Mouse (Mus musculus): ENCODE results near the gene Cuta.
A peak's percentile ranks its signal among the peaks of the same experiment; 100 is the strongest.

The Cuta gene

GRCm38 (mm10) chr17:26956309-26956708 lies 16.9 kb upstream of the Cuta start:
- DNase-seq (ENCODE audit: low spot score), result no peak

GRCm38 (mm10) chr17:26953726-26954125 lies 14.4 kb upstream of the Cuta start:
- no peak for DNase-seq (ENCODE audit: low spot score)

- DNase-seq (ENCODE audit: low spot score), result no peak
These were observed 13.8 kb upstream of the Cuta start for GRCm38 (mm10) chr17:26953201-26953600.

DNA sequence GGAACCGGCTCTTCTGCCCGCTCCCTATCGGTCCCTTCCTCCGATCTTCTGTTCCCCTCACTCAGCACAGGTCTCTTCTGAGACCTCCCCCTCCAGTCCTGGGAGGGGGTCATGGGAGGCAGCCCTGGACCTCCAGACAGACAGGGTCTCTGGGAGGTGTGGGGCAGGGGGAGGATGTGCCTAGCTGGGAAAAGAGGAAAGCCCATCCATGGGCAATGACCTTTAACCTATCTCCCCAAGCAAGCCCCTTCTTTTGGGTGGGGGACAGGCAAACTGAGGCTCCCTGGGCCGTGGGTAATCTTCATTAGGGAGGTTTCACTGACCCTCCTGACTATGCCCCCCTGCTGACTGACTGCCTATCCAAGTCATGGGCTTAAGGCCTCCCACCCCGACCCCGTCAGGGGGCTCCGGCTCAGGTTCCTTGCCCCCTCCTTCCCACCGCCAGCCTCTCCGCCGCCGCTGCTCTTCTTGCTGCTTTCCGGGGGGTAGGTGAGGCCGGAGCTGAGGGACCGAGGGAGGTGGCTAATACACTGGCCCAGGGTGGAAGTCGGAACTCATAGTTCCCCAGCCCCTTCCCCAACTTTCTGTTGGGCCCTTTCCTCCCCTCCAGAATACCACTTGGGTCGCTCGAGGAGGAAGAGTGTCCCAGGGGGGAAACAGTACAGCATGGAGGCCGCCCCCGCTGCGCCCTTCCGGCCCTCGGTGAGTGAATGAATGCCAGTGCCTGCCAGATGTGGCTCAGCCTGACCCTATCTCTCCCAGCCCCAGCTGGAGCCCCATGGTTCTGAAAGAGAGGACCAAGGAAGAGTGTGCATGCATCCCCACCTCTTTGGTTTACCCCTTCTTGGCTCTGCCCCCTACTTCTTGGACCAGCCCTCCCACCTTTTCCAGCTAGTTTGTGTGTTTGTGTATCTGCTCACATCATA lies 12.8 kb upstream of the Cuta start:
- no peak for DNase-seq (ENCODE audit: low spot score)

GRCm38 (mm10) chr17:26951406-26951805 lies 12.0 kb upstream of the Cuta start:
- DNase-seq (ENCODE audit: low spot score), result peak; percentile 57

DNA sequence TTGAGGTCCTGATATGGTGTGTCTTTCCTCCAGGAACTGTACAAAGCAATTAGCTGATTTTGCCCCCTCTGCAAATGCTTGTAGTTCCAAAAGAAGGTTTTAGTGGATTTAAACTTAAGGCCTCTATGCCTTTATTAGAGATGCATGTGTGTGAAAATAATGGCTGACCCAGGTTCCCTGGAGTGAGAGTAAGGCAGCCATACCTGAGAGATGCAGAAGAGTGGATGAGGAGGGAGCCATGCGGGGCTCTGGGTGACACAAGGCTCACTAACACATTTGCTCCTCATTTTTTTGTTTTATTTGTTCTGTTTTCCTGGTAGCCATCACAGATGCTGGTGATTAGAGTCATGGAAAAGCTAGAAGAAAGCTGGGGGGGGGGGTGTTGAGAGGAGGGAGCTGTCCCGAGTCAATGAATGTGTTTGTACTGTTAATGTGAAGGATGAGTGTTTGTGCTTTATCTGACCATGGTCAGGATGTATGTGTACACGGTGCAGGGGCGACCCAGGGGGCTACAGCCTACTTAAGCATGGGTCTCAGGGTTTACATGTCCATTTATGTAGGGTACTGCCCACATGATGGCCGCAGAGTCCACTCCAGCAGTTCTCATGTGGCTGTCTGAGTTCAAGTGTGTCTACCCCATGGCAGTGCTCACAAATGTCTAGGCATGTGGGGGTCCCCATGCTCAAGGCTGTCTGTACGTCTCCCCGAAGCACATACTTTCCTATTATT lies 11.4 kb upstream of the Cuta start:
- no peak for DNase-seq (ENCODE audit: low spot score)

GRCm38 (mm10) chr17:26949866-26950265 lies 10.5 kb upstream of the Cuta start:
- no peak for DNase-seq (ENCODE audit: low spot score)

DNA sequence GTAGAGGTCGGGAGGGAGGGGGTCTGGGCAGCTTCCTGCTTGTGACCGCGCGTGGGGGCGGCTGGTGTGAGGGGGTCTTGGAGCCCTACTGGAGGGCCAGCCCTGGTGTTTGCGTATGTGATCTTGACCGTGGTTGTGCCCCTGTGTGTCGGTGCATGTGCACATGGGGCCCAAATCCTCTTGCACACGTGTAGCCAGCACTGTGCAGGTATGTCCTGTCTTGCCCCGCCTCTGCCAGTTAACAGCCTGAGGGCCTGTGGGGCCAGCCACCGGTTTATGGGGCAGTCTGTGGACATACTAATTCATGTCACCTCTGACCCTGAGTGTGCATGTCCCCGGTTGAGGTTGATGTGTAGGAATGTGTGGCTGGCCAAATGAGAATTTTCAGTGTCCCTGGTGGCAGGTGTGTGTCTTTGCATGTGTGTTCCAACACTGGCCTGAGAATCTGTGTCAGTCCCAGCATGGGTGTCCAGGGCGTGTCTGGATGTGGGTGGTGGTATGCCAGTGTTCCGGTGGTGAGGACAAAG lies 9.7 kb upstream of the Cuta start:
- no peak for DNase-seq (ENCODE audit: low spot score)

GRCm38 (mm10) chr17:26948316-26949050 lies 9.1 kb upstream of the Cuta start:
- no peak for DNase-seq (ENCODE audit: low spot score)

GRCm38 (mm10) chr17:26947231-26948100 lies 8.1 kb upstream of the Cuta start:
- no peak for DNase-seq (ENCODE audit: low spot score)

DNA sequence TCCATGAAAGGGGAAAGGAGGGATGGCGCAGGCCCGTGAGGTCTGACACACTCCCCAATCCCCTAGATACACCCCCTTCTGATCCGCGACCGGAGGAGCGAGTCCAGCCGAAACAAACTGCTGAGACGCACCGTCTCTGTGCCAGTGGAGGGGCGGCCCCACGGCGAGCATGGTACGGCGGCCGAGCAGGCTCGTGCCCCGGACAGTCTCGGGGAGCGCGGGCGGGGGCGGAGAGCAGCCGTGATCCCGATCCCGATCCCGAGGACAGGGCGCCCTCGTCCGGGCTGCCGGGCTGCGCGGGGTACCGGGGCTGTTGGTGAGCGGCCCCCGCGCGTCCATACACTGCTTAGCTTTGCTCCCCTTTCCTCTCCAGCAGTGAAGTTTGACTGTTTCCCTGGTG lies 7.2 kb upstream of the Cuta start:
- DNase-seq (ENCODE audit: low spot score), result peak; percentile 78

DNA sequence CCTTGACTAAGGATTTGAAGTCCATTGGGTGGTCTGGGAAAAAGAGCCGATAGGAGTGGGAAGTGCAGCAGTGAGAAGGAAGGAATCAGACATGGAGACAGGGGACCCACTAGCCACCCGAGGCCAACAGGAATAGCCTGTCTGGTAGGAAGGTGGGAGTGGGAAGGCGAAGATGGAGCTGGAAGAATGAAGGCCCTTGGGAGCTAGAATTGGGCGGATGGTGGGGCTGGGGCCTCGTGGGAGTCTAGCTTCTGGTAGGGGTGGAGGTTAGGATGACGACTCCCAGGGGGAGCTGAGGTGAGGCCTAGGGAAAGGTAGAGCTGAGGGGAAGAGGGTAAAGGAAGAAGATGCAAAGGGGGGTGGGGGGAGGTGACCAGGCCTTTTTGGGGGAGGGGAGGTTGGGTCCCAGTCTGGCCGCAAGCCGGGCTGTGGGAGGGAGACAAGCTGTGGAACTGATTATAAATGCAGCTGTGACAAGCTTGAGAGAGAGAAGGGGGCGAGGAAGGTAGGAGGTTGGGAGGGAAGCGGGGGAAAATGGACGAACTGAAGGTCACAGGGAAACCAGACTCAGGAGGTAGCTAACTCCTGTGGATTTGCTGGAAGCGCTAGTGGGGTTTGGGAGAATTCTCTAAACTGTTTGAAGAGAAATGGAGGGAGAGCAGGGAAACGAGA lies 6.6 kb upstream of the Cuta start:
- DNase-seq (ENCODE audit: low spot score), result no peak

DNA sequence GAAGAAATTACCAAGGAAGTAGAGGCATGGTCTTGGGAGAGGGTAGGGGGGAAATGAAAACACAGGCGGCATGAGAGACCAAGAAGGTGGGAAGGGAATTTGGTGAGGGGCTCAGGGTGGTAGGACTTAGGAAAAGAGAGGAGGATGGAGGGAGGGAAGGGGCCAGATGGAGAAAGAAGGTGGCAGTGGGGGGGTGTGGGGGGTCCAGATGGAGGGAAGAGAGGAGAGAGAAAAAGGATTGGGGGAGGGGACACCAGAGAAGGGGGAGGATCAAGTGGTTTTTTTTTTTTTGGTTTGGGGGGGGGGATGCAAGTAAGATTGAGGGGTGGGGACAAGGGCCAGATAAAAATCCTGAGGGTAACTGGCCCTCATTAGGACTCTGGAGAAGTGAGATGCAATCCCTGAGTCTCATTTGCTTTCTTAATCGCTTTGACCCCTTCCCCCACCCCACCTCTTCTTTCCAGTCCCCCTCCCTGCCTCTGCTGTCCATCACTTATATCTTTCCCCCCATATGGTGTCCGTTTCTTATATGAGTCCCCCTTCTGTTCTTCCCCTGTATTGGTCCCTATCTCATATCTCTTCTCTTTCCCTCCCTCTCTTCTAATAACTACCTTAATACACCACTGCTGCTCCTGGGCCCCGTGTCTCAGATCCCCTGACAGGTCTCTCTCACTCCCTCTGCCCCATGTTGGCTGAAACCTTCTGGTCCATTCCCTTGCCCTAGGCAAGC lies 2.6 kb upstream of the Cuta start:
- no peak for DNase-seq (ENCODE audit: low spot score)

- DNase-seq (ENCODE audit: low spot score), result no peak
These were observed 1.8 kb upstream of the Cuta start, which contains the start of gene Syngap1 for GRCm38 (mm10) chr17:26941031-26941789. TSS of gene Syngap1 (plus strand) at chr17:26941253.

- no peak for DNase-seq (ENCODE audit: low spot score)
These were observed 568 bp upstream of the Cuta start for GRCm38 (mm10) chr17:26939973-26940300.

- no peak for DNase-seq (ENCODE audit: low spot score)
These were observed 638 bp downstream of the Cuta start for GRCm38 (mm10) chr17:26938731-26939130.

GRCm38 (mm10) chr17:26937883-26938695 lies 1.3 kb downstream of the Cuta start:
- no peak for DNase-seq (ENCODE audit: low spot score)

DNA sequence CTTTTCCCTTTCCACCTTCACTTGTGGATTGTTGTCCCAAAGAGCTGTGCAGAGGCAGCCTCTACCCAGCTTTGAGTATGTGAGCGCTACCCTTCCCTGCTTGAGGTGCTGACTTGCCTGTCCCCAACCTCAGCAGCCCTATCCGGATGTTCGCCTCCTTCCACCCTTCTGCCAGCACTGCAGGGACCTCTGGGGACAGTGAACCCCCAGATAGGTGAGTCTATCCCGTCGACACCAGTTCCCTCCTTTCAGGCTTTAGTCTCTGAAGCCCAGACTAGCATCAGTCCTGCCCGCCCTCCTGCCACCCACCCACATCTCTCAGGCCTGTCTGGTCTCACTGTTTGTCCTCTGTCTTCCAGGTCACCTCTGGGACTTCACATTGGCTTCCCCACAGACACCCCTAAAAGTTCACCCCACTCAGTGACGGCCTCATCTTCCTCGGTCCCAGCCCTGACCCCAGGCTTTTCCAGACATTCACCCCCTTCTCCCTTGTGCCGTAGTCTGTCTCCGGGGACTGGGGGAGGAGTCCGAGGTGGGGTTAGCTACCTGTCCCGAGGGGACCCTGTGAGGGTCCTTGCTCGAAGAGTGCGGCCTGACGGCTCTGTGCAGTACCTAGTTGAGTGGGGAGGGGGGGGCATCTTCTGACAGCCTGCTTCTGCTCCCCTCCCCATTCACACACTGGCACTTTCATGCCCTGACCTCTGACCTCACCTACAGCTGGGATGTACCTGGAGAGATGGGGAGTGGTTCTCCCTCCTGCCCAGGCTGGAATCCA lies 2.3 kb downstream of the Cuta start:
- DNase-seq (ENCODE audit: low spot score), result no peak
